Mouse (Mus musculus) bone marrow macrophage, adult 2 months (primary cell): ENCODE measurements at regions not wholly inside any gene's neighbourhood (a gene's known extent, or its start where the extent isn't known, plus 50 kb on each side); places are given as distances from the start of the nearest gene placed in this dataset.

ENCODE experiments used
- CTCF ChIP-seq: IDR thresholded peaks from 2 replicates; pipeline ENCODE4 v1.5.1; 2012; ENCODE audit warnings: low read depth, mild to moderate bottlenecking, low read length, moderate library complexity
- POLR2A ChIP-seq: IDR thresholded peaks from 2 replicates; pipeline ENCODE4 v1.6.1; 2012; ENCODE audit warnings: mild to moderate bottlenecking, low read depth, low read length, borderline replicate concordance

- TF ChIP-seq POLR2A (no peak), CTCF (no peak)
Observed at GRCm38 (mm10) chr16:24197618-24198017, 195.7 kb upstream of the Lpp start.
